Mouse (Mus musculus) intestine, embryonic 16.5 days (tissue): ENCODE results near the gene Itga10. TPM values are rescaled to one million over a fixed set of nuclear protein-coding genes. Genes with fewer than 3 reads are reported as not detected.
"Not testable (repeated sequence)": the region's sequence is repeated elsewhere in the genome, so short reads cannot be mapped to it uniquely, and the experiment has no call there.

Experiments used
- ATAC-seq: fragments of 200-750 bp; cut with Nextera tagmentation; 2 replicates; pipeline ENCODE4 v1.8.0; 2017; ENCODE audit warnings: moderate TSS enrichment, moderate library complexity
- H3K27ac ChIP-seq: fragments of 300-500 bp; sonication (generic); 2 replicates; pipeline ENCODE4 v1.5.1; 2014; ENCODE audit warnings: mild to moderate bottlenecking, low read length
- H3K27me3 ChIP-seq: fragments of 300-500 bp; sonication (generic); replicated peaks from 2 replicates; pipeline ENCODE4 v1.6.1; 2014; ENCODE audit warnings: low read length, control low read depth, mixed read lengths; ENCODE audit not compliant: control insufficient read depth, insufficient read depth
- H3K36me3 ChIP-seq: fragments of 300-500 bp; sonication (generic); 2 replicates; pipeline ENCODE4 v1.6.1; 2014; ENCODE audit warnings: low read length, control low read depth; ENCODE audit not compliant: control insufficient read depth, insufficient read depth
- H3K4me1 ChIP-seq: fragments of 300-500 bp; sonication (generic); 2 replicates; pipeline ENCODE4 v1.6.1; 2014; ENCODE audit warnings: low read length, control low read depth, mixed read lengths; ENCODE audit not compliant: control insufficient read depth, insufficient read depth
- H3K4me2 ChIP-seq: fragments of 300-500 bp; sonication (generic); 2 replicates; pipeline ENCODE4 v1.6.1; 2014; ENCODE audit warnings: low read depth, low read length, control low read depth
- H3K4me3 ChIP-seq: fragments of 300-500 bp; sonication (generic); 2 replicates; pipeline ENCODE4 v1.5.1; 2014; ENCODE audit warnings: mild to moderate bottlenecking, low read length
- H3K9ac ChIP-seq: fragments of 300-500 bp; sonication (generic); 2 replicates; pipeline ENCODE4 v1.6.1; 2014; ENCODE audit warnings: low read depth, low read length
- H3K9me3 ChIP-seq: fragments of 300-500 bp; sonication (generic); 2 replicates; pipeline ENCODE4 v1.6.1; 2016; ENCODE audit warnings: low read length, control low read depth; ENCODE audit not compliant: control insufficient read depth
- WGBS: fragments of 180-500 bp; shearing (Covaris S2); extraction: QIAGEN DNeasy Blood & Tissue Kit; methylation state at CpG from one replicate; pipeline ENCODE4 v1.1.7; 2014; 5-methylcytosine and 5-hydroxymethylcytosine counted together
- polyA plus RNA-seq: library from polyadenylated mRNA; unstranded; fragments of >200 nt; fragmentation: Nextera tagmentation; extraction: Ambion mirVana; gene quantifications from 2 replicates; pipeline ENCODE4 v1.2.1, GENCODE M21; 2015

Gene Itga10
- polyA plus RNA-seq, 1 experiment from 2014 or later: 0.49 TPM

DNA sequence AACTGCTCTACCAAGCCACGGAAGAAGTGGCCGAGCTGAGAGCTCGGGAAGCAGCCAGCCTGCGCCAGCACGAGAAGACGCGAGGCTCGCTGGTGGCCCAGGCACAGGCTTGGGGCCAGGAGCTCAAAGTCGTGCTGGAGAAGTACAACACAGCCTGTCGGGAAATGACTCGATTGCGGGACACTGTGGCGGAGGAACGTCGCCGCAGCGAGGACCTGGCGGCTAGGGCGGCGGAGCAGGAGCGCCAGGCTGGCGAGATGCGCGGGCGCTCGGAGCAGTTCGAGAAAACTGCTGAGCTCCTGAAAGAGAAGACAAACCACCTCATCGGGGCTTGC lies 39.4 kb downstream of the Itga10 start:
- H3K27ac ChIP-seq: no peak overlapping the region
- H3K4me2 ChIP-seq: peak overlapping the region; percentile 54
- H3K9ac ChIP-seq: peak overlapping the region; percentile 55
- peaks cover 4% of the 10 kb centered on the region; the same call in 1 of the 2 replicates for H3K27me3 ChIP-seq
- H3K4me3 ChIP-seq: peak overlapping the region; percentile 33
- H3K9me3 ChIP-seq: no peaks in the 10 kb centered on the region
- no peaks in the 10 kb centered on the region for H3K36me3 ChIP-seq
- 26% methylated on average over 28 of the region's 28 CpGs for WGBS
- ATAC-seq: no peak
- peaks cover 9% of the 10 kb centered on the region for H3K4me1 ChIP-seq

DNA sequence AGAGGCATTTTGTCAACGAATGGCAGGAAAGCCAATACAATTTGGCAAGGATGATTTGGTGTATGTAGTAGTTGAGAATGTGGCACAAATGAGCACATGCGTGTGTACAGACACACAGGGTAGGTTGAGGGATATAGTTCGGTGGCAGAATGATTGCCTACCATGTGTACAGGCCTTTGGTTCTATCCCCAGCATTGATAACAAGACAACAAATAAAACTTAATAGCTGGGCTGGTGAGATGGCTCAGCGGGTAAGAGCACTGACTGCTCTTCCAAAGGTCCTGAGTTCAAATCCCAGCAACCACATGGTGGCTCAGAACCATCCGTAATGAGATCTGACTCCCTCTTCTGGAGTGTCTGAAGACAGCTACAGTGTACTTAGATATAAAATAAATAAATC lies 40.7 kb downstream of the Itga10 start:
- not testable (repeated sequence) for H3K4me1 ChIP-seq, H3K4me2 ChIP-seq, H3K27me3 ChIP-seq, H3K9ac ChIP-seq, H3K36me3 ChIP-seq, ATAC-seq, H3K4me3 ChIP-seq, H3K27ac ChIP-seq, H3K9me3 ChIP-seq
- WGBS: 94% methylated on average over 5 of the region's 5 CpGs

DNA sequence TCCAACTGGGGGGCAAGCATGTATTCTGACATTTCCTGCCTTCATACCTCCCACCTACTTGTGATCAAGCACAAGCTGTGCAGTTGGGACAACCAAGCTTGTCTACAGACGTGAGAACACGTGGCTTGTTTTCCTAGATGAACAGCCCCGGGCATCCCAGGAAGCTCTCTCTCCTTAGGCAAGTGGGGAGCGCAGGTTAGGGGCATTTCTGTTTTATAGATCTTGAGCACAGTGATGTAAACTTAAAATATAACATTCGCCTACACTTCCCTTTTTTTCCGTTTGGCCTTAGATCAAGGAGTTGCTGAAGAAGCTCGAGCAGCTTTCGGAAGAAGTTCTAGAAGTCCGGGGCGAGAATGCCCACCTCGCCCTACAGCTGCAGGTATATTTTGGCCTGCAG lies 43.5 kb downstream of the Itga10 start:
- Histone ChIP-seq H3K4me1 (peaks cover 9% of the 10 kb centered on the region), H3K9me3 (no peaks in the 10 kb centered on the region), H3K4me2 (no peak overlapping the region), H3K9ac (no peak overlapping the region), H3K36me3 (no peaks in the 10 kb centered on the region), H3K27ac (no peak overlapping the region), H3K4me3 (no peak overlapping the region), H3K27me3 (peaks cover 1% of the 10 kb centered on the region; the same call in 1 of the 2 replicates)
- ATAC-seq: no peak
- 76% methylated on average over 11 of the region's 11 CpGs for WGBS

DNA sequence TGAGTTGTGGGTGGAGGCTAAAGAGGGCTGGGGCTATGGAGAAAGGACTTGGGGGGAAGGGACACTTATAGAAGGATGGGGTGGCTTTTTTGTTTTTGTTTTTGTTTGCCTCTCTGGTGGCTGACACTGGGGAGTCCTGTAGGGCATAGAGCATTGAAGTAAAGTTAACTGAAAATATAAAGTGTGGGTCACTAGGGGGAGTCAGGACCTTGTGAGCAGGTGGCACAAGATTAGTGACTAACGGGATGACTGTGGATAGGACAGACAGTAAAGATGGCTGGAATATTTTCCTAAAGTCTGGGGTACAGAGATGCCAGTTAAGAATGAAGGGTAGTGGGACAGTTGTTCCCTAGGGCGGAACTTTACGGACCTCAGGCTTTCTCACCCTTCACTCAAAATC lies 44.9 kb downstream of the Itga10 start:
- no peaks in the 10 kb centered on the region for H3K4me1 ChIP-seq
- no peak overlapping the region for H3K4me3 ChIP-seq
- H3K27me3 ChIP-seq: no peaks in the 10 kb centered on the region
- no peak overlapping the region for H3K9ac ChIP-seq
- H3K9me3 ChIP-seq: no peaks in the 10 kb centered on the region
- no peak overlapping the region for H3K27ac ChIP-seq
- ATAC-seq: no peak
- no peak overlapping the region for H3K4me2 ChIP-seq
- 57% methylated on average over 3 of the region's 3 CpGs for WGBS
- H3K36me3 ChIP-seq: no peaks in the 10 kb centered on the region

DNA sequence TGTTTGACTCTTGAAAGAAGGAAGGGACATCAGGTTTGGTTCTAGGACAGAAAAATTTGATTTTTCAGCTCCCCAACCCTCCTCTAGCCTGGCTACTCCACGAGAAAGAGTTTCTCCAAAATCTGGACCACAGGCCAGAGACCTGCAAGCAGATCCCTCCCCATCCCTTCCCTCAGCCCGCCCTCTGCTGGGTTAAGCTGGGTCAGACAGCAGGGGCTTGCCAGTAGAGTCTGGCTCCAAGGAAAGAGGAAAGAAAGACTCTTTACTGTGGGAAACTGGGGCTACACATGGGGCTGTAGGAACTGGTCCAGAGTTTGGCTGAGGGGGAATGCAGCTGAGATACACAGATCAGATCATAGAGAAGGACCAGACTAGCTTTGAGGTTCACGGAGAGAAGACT lies 47.1 kb downstream of the Itga10 start:
- peaks cover 4% of the 10 kb centered on the region for H3K4me1 ChIP-seq
- H3K27ac ChIP-seq: no peak overlapping the region
- no peaks in the 10 kb centered on the region for H3K9me3 ChIP-seq
- no peaks in the 10 kb centered on the region for H3K36me3 ChIP-seq
- no peaks in the 10 kb centered on the region for H3K27me3 ChIP-seq
- ATAC-seq: no peak
- 26% methylated on average over 3 of the region's 3 CpGs for WGBS
- no peak overlapping the region for H3K4me2 ChIP-seq
- H3K4me3 ChIP-seq: no peak overlapping the region
- H3K9ac ChIP-seq: no peak overlapping the region

DNA sequence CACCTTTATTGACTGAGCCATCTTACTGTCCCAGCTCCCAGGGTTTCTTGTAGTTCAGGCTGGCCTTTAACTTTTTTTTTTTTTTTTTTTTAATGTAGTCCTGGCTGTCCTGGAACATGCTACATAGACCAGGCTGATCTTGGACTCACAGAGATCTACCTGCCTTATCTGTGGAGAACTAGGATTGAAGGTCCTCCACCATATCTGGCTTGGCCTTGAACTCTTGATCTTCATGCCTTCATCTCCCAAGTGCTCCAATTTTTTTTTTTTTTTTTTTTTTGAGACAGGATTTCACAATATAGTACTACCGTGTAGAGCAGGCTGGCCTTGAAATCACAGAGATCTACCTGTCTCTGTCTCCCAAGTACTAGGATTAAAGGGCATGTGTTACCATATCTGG lies 48.2 kb downstream of the Itga10 start:
- H3K9me3 ChIP-seq: no peaks in the 10 kb centered on the region
- H3K27ac ChIP-seq: no peak overlapping the region
- WGBS: 70% methylated on average over 1 of the region's 1 CpGs
- no peak overlapping the region for H3K9ac ChIP-seq
- no peak overlapping the region for H3K4me2 ChIP-seq
- H3K4me1 ChIP-seq: peaks cover 11% of the 10 kb centered on the region
- H3K36me3 ChIP-seq: no peaks in the 10 kb centered on the region
- ATAC-seq: no peak
- no peak overlapping the region for H3K4me3 ChIP-seq
- H3K27me3 ChIP-seq: no peaks in the 10 kb centered on the region

DNA sequence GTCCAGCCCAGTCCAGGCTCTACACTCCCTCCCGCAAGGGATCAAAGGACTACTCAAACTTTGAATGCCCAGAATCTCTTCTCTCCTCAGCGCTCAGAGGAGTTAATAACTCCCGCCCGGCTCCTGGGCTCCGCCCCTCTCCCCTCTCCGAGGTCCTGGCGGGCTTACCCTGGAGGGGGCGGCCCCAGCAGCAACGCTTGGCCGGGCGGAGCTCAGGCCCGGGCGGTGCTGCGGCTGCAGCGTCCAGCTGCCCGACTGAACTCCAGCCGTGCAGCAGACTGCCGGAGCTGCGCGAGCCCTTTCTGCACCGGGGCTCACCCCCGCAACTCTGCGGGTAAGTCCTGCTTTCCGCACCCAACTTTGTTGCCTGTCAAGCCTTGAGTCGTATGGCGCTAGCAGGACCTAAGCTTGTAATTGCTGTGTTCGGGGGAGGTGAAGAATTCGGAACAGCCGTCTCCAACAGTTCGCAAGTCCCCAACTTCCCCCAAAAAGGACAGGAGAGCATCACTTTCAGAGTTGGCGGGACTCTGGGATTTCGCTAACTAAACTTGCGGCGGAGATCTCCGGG lies 50.9 kb downstream of the Itga10 start, which contains the start of gene Pias3:
Gene Pias3 (plus strand): TSS at position 187 of the 568 bp plus-strand sequence.
- H3K27me3 ChIP-seq: no peaks in the 10 kb centered on the region

DNA sequence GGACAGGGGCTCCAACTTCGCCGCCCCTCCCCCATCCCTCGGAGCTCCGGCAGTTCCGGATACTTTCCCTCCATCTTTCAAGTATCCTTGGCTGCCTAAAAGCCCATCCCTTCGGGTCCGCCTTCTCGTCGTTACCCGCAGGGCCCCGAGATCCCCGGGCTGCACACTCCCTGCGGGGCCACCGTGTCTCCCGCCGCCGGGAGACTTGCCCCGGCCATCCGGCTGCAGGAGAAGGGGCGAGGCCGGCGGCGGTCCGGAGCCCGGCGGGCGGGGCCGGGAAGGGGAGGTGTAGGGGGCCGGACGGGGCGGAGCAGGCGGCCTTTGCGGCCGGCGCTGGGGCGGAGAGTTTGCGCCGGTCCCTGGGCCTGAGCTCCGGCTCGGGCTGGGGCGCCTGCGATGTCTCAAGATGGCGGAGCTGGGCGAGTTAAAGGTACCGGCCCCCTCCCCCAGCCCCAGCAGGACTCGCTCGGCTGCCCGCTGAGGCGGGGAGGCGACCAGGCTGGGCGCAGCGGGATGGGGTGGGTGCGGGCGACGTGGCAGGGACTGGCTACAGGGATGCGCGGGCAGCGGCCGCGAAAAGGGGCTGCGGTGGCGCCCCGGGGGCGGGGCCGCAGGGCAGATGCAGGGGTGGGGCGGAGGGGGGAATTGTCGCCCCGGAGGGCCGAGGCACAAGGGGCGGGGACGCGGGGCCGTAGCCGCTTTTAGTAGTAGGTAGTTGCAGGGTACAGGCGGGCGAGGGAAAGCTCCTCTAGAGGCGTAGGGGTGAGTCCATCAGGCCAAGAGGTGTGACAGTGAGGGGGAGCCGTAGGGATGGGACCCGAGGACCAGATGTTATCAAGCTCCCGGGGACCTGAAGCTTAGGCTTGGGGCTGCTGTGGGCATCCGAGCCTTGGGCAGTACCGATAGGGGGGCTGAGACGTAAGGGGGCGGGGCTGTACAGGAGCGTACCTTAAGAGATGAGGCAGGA lies 51.7 kb downstream of the Itga10 start:
- peak overlapping the region; percentile 91 for H3K27ac ChIP-seq
- H3K36me3 ChIP-seq: no peaks in the 10 kb centered on the region
- peak; percentile 94 for ATAC-seq
- H3K4me2 ChIP-seq: peak overlapping the region; percentile 81
- no peaks in the 10 kb centered on the region for H3K27me3 ChIP-seq
- WGBS: 1% methylated on average over 83 of the region's 85 CpGs
- peak overlapping the region; percentile 86 for H3K9ac ChIP-seq
- H3K4me3 ChIP-seq: peak overlapping the region; percentile 83
- no peaks in the 10 kb centered on the region for H3K9me3 ChIP-seq
- peaks cover 11% of the 10 kb centered on the region for H3K4me1 ChIP-seq

More for the DNA sequence above, 50.9 kb downstream of the Itga10 start, which contains the start of gene Pias3:
- Histone ChIP-seq H3K4me3 (peak within 1 kb of the TSS; percentile 83), H3K36me3 (no peaks in the 10 kb centered on the region), H3K4me2 (peak within 1 kb of the TSS; percentile 81), H3K27ac (peak within 1 kb of the TSS; percentile 91), H3K9ac (peak within 1 kb of the TSS; percentile 86), H3K4me1 (peaks cover 11% of the 10 kb centered on the region), H3K9me3 (no peaks in the 10 kb centered on the region)
- under 1% methylated on average over 35 of the region's 35 CpGs for WGBS
- peak; percentile 88 for ATAC-seq

DNA sequence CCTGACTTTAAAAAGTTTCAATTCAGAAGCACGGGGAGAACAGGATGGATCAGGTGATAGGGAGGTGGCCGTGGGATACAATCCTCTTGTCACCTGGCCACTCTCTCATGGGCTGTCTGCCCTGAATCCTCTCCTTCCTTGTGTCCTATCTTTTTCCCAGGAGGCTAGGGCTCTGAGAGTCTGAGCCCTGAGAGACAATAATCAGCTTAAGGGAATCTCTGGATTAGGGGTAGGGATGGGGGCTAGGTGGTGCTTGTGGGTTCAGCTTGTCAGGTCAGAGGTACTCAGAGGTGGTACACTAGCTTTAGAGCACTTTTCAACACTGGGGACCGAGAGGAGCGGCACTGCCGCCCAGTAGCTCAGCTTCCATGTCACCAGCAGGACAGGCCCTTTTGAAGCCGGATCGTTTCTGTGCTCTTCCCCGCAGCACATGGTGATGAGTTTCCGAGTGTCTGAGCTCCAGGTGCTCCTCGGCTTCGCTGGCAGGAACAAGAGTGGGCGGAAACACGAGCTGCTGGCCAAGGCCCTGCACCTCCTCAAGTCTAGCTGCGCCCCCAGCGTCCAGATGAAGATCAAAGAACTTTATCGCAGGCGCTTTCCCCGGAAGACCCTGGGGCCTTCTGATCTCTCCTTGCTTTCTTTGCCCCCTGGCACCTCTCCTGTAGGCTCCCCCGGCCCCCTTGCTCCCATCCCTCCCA lies 53.8 kb downstream of the Itga10 start:
- Histone ChIP-seq H3K4me2 (no peak overlapping the region), H3K9ac (no peak overlapping the region), H3K4me3 (no peak overlapping the region), H3K9me3 (no peaks in the 10 kb centered on the region), H3K4me1 (peaks cover 11% of the 10 kb centered on the region), H3K36me3 (no peaks in the 10 kb centered on the region), H3K27me3 (no peaks in the 10 kb centered on the region), H3K27ac (no peak overlapping the region)
- 57% methylated on average over 19 of the region's 19 CpGs for WGBS
- no peak for ATAC-seq
